Mouse (Mus musculus): ENCODE results near the gene Olfr504.
"Not testable (repeated sequence)": the region's sequence is repeated elsewhere in the genome, so short reads cannot be mapped to it uniquely, and the experiment has no call there.

The Olfr504 gene

GRCm38 (mm10) chr7:108565693-108566092 is at the start of gene Olfr504:
Gene Olfr504 (minus strand): TSS chr7:108565793.
- DNase-seq (ENCODE audit: low read depth, low spot score): no peak

- no peak for DNase-seq (ENCODE audit: low read depth, low spot score)
These were observed 48.5 kb upstream of the Olfr504 start for GRCm38 (mm10) chr7:108614110-108614509.

GRCm38 (mm10) chr7:108610487-108610886 is 44.9 kb upstream of the Olfr504 start, which contains the start of gene Olfr506:
Gene Olfr506 (plus strand): TSS chr7:108610787.
- DNase-seq (ENCODE audit: low read depth, low spot score): no peak

DNA sequence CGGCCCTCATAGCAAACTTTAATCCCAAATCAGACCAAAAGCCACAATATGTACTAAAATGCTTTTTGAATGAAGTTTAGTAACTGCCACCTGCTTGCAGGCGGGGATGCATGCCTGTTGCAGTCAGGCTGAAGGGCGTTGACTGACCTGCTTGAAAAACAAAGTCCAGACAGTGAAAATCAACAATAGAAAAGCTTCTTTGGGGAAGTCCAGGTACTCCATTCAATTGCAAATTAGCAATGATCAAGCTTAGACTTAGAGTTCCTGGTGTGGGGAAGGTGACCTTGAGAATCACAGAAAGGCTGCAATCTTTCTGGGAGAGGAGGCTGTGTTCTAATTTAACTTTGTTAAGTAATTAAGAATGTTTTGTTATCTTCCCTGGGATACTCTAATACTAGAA is 36.3 kb upstream of the Olfr504 start:
- DNase-seq (ENCODE audit: low read depth, low spot score): not testable (repeated sequence)

DNA sequence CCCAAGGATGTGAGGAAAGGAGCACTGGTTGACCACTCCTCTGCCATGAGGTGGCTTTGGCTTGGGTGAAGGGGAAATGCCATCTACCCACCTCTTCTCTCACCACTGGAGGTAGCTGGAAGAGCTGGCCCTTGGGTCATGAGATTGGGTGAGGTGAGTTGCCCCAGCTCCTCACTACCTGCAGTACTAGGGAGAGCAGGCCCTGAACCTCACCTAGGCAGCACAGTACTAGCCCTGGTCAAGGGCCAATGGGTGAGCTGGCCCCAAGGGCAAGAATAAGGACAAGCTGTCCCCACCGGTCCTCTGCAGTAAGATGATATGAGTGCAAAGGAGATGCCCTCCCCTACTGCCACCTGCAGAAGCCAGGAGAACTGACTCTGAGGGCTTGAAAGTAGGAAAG is 24.2 kb upstream of the Olfr504 start:
- DNase-seq (ENCODE audit: low read depth, low spot score): no peak

DNA sequence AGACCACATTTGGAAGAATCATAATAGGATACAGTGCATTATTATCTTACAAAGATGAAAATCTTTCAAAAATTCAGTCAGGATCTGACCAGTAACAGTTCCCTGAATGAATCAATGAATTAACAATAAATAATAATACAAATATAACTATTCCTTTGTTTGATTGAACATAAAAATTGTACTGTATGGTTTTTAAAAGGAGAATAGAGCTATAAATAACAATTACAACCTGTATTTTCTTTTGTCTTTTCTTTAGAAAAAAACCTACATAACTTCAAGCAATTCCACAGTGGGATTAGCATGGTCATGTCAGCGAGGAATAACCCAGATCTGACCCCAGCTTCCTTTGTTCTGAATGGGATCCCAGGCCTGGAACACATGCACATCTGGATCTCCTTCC is 21.4 kb downstream of the Olfr504 start, which contains the start of gene Olfr503:
Gene Olfr503 (plus strand): TSS at position 301 of the 400 bp plus-strand sequence.
- DNase-seq (ENCODE audit: low read depth, low spot score): not testable (repeated sequence)

- peak; percentile 11 for DNase-seq (ENCODE audit: low read depth, low spot score)
These were observed 23.2 kb downstream of the Olfr504 start for GRCm38 (mm10) chr7:108542416-108542815.

DNA sequence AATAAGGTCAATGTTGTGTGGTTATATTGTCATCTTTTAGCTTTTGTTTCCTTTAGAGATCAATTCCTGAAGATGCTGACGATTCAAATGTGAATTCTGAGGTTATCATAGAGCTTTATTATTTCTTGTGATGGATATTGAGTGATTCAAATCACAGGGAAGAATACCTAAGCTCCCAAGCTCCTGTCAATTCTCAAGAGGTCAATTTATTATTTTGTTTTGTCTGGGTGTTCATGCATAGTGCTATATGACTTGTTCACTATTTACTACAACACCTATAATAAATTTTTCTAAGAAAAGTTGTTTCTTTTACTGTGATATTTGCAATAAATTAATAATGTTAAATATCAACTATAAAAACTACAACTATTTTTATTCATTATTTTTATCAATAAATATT is 40.6 kb downstream of the Olfr504 start, which contains the start of gene Olfr502:
Gene Olfr502 (minus strand): TSS at position 101 of the 400 bp plus-strand sequence.
- DNase-seq (ENCODE audit: low read depth, low spot score): no peak

All from WW6 (cell line).